Mouse (Mus musculus) small intestine, adult 2 months (tissue): Measurements from ENCODE around the gene Relt.

Experiments
- CTCF ChIP-seq: fragments of 200-500 bp; IDR thresholded peaks from 2 replicates; pipeline ENCODE4 v1.5.1; 2012; ENCODE audit warnings: low read depth, mild to moderate bottlenecking, control low read depth, inconsistent platforms, low read length, moderate library complexity, mixed read lengths; ENCODE audit not compliant: insufficient replicate concordance, insufficient read length; ENCODE audit errors: extremely low read depth
- POLR2A ChIP-seq: fragments of 200-500 bp; IDR thresholded peaks from 2 replicates; pipeline ENCODE4 v1.6.1; 2012; ENCODE audit warnings: low read depth, mild to moderate bottlenecking, control low read depth, inconsistent platforms, low read length, moderate library complexity

GRCm38 (mm10) chr7:100849508-100849907, 13.7 kb downstream of the Relt start:
- TF ChIP-seq POLR2A (no peak), CTCF (no peak)
